Mouse (Mus musculus) hindbrain, embryonic 12.5 days (tissue): ENCODE data around the gene Add3. TPM values are rescaled to one million over a fixed set of nuclear protein-coding genes. Genes with fewer than 3 reads are reported as not detected.
"Not testable (repeated sequence)": the region's sequence is repeated elsewhere in the genome, so short reads cannot be mapped to it uniquely, and the experiment has no call there.

ENCODE experiments used
- ATAC-seq: fragments of 200-750 bp; cut with Nextera tagmentation; 2 replicates; pipeline ENCODE4 v1.8.0; 2017; ENCODE audit warnings: moderate TSS enrichment; ENCODE audit not compliant: low FRiP score
- H3K27ac ChIP-seq: fragments of 300-500 bp; sonication (generic); 2 replicates; pipeline ENCODE4 v1.5.1; 2016; ENCODE audit warnings: mild to moderate bottlenecking
- H3K27me3 ChIP-seq: fragments of 300-500 bp; sonication (generic); 2 replicates; pipeline ENCODE4 v1.6.1; 2016; ENCODE audit warnings: mild to moderate bottlenecking
- H3K36me3 ChIP-seq: fragments of 300-500 bp; sonication (generic); 2 replicates; pipeline ENCODE4 v1.6.1; 2016; ENCODE audit warnings: mild to moderate bottlenecking
- H3K4me1 ChIP-seq: fragments of 300-500 bp; sonication (generic); 2 replicates; pipeline ENCODE4 v1.6.1; 2016
- H3K4me2 ChIP-seq: fragments of 300-500 bp; sonication (generic); replicated peaks from 2 replicates; pipeline ENCODE4 v1.6.1; 2016; ENCODE audit warnings: mild to moderate bottlenecking
- H3K4me3 ChIP-seq: fragments of 300-500 bp; sonication (generic); 2 replicates; pipeline ENCODE4 v1.5.1; 2016; ENCODE audit warnings: mild to moderate bottlenecking
- H3K9ac ChIP-seq: fragments of 300-500 bp; sonication (generic); 2 replicates; pipeline ENCODE4 v1.6.1; 2016; ENCODE audit warnings: mild to moderate bottlenecking, moderate library complexity
- H3K9me3 ChIP-seq: fragments of 300-500 bp; sonication (generic); replicated peaks from 2 replicates; pipeline ENCODE4 v1.6.1; 2016; ENCODE audit warnings: mild to moderate bottlenecking
- WGBS: fragments of 180-500 bp; shearing (Covaris S2); methylation state at CpG from one replicate; pipeline ENCODE4 v1.1.7; 2016; 5-methylcytosine and 5-hydroxymethylcytosine counted together
- polyA plus RNA-seq: library from polyadenylated mRNA; unstranded; fragments of >200 nt; fragmentation: Nextera tagmentation; extraction: Ambion mirVana; gene quantifications from 2 replicates; pipeline ENCODE4 v1.2.1, GENCODE M21; 2016

Gene Add3
- polyA plus RNA-seq, 1 experiment from 2014 or later = 55.5 TPM

DNA sequence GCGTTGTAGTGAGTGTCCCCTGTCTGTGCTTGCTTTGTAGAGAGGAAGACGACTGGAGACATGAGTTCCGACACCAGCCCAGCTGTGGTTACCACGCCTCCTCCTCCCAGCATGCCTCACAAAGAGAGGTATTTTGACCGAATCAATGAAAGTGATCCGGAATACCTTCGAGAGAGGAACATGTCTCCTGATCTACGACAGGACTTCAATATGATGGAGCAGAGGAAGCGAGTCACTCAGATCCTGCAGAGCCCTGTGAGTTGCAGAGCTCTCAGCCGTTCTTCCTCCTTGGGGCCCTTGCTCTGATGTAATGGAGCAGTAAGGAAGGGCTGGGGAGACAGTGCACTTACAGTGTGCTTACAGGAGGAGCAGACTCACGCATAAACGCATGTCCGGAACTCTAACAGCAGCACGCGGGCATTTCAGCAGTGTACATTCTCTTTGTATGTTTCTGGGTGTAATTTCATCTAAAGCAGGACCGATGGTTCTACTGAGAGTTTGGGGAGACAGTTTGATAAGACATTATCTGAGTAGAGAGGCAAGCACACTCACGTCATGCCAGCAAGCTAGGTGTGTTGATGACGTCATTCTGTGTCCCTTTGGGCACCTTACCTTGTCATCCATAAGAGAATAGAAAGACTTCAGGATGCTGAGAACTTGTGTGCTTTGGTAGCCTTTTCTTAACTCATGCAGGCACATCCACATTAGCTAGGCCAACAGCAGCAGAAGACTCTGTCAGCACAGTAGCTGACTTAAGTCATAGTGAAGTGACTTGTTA is 76.7 kb downstream of the Add3 start:
- H3K9me3 ChIP-seq = no peaks in the 10 kb centered on the region
- ATAC-seq = no peak
- no peaks in the 10 kb centered on the region for H3K27me3 ChIP-seq
- H3K4me3 ChIP-seq = no peak overlapping the region
- no peak overlapping the region for H3K9ac ChIP-seq
- H3K4me1 ChIP-seq = no peaks in the 10 kb centered on the region
- no peaks in the 10 kb centered on the region for H3K36me3 ChIP-seq
- WGBS = 90% methylated on average over 18 of the region's 18 CpGs
- no peak overlapping the region for H3K27ac ChIP-seq
- H3K4me2 ChIP-seq = no peak overlapping the region

GRCm38 (mm10) chr19:53217837-53218236 is 77.6 kb downstream of the Add3 start:
- Histone ChIP-seq H3K4me2 (no peak overlapping the region), H3K36me3 (no peaks in the 10 kb centered on the region), H3K4me1 (no peaks in the 10 kb centered on the region), H3K27me3 (no peaks in the 10 kb centered on the region), H3K27ac (no peak overlapping the region), H3K9ac (no peak overlapping the region), H3K9me3 (no peaks in the 10 kb centered on the region), H3K4me3 (no peak overlapping the region)
- 89% methylated on average over 8 of the region's 8 CpGs for whole genome bisulfite sequencing
- no peak for ATAC-seq

DNA sequence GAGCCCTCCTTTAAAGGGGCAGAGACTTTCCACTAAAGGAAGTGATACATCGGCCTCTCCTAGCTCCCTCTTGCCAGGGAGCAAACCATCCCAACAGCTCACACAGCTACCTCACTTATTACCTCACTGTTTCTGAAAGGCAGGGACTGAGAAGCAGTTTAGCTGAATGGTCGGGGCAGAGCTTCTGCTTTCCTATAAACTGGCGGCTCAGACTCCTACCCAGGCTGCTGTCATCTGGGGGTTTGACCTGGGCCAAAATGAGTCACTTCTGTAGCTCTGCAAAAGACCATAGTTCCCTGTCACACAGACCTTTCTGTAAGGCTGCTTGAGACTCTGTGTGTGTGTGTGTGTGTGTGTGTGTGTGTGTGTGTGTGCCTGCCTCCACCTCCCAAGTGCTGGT is 79.1 kb downstream of the Add3 start:
- Histone ChIP-seq H3K36me3 (no peaks in the 10 kb centered on the region), H3K9me3 (no peaks in the 10 kb centered on the region), H3K4me2 (no peak overlapping the region), H3K27ac (no peak overlapping the region), H3K4me1 (no peaks in the 10 kb centered on the region), H3K27me3 (no peaks in the 10 kb centered on the region), H3K9ac (no peak overlapping the region), H3K4me3 (no peak overlapping the region)
- no peak for ATAC-seq
- WGBS = 64% methylated on average over 3 of the region's 3 CpGs

DNA sequence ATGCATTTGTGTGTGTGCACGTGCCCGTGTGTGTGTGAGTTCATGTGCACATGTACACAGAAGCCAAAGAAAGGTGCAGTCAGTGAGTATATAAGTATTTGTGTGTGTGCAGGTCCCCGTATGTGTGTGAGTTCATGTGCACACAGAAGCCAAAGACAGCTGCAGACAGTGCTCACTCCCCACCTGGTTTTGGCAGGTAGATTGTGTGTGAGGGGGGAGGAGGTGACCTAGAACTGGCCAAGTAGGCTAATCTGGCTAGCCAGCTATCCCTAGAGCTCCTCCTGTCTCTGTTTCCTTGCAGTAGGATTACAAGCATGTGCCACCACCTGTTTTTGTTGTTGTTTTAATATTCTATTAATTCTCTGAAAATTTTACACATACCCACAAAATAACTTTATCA is 80.9 kb downstream of the Add3 start:
- H3K9ac ChIP-seq = no peak overlapping the region
- 96% methylated on average over 3 of the region's 3 CpGs for WGBS
- no peak overlapping the region for H3K4me2 ChIP-seq
- no peaks in the 10 kb centered on the region for H3K36me3 ChIP-seq
- H3K27me3 ChIP-seq = no peaks in the 10 kb centered on the region
- no peaks in the 10 kb centered on the region for H3K4me1 ChIP-seq
- no peaks in the 10 kb centered on the region for H3K9me3 ChIP-seq
- ATAC-seq = no peak
- no peak overlapping the region for H3K4me3 ChIP-seq
- no peak overlapping the region for H3K27ac ChIP-seq

DNA sequence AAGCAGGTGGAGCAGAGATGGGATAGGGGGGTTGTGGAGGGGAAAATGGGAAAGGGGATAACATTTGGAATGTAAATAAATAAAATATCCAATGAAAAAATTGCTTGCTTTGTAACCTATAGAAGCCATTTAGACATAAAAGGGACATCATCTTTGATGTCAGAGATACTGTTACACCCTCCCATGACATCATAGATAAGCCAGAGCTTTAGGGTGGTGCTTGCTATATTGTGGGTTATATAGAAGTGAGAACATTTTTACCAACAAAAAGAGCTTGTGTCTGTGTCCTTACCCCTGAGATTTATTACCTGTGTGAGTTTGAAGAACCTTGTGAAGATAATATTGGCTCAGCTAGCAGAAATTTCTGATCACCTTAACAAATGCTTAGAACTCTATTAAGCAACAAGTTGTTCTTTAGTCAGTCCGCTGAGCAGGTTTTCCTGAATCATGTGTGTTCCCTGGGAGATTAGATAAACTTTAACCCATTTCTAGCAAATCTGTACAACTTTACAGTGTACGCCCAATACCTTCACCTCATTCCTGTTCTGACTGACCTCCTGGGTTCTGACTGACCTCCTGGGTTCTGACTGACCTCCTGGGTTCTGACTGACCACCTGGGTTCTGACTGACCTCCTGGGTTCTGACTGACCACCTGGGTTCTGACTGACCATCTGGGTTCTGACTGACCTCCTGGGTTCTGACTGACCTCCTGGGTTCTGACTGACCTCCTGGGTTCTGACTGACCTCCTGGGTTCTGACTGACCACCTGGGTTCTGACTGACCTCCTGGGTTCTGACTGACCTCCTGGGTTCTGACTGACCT is 85.2 kb downstream of the Add3 start:
- ATAC-seq = not testable (repeated sequence)
- WGBS = 89% methylated on average over 2 of the region's 2 CpGs

GRCm38 (mm10) chr19:53226651-53227050 is 86.4 kb downstream of the Add3 start:
- ATAC-seq = no peak
- H3K27me3 ChIP-seq = no peaks in the 10 kb centered on the region
- no peak overlapping the region for H3K27ac ChIP-seq
- no peaks in the 10 kb centered on the region for H3K9me3 ChIP-seq
- H3K4me2 ChIP-seq = no peak overlapping the region
- H3K36me3 ChIP-seq = 0 out of 2 replicates have a peak, but pooled peaks cover 10% of the 10 kb centered on the region
- H3K4me3 ChIP-seq = no peak overlapping the region
- 89% methylated on average over 13 of the region's 13 CpGs for WGBS
- no peaks in the 10 kb centered on the region for H3K4me1 ChIP-seq
- no peak overlapping the region for H3K9ac ChIP-seq

More for the DNA sequence above, 85.2 kb downstream of the Add3 start:
- H3K4me3 ChIP-seq, H3K9ac ChIP-seq, H3K27me3 ChIP-seq, H3K27ac ChIP-seq, H3K9me3 ChIP-seq, H3K4me1 ChIP-seq, H3K4me2 ChIP-seq: not testable (repeated sequence)
- 0 out of 2 replicates have a peak, but pooled peaks cover 10% of the 10 kb centered on the region for H3K36me3 ChIP-seq

DNA sequence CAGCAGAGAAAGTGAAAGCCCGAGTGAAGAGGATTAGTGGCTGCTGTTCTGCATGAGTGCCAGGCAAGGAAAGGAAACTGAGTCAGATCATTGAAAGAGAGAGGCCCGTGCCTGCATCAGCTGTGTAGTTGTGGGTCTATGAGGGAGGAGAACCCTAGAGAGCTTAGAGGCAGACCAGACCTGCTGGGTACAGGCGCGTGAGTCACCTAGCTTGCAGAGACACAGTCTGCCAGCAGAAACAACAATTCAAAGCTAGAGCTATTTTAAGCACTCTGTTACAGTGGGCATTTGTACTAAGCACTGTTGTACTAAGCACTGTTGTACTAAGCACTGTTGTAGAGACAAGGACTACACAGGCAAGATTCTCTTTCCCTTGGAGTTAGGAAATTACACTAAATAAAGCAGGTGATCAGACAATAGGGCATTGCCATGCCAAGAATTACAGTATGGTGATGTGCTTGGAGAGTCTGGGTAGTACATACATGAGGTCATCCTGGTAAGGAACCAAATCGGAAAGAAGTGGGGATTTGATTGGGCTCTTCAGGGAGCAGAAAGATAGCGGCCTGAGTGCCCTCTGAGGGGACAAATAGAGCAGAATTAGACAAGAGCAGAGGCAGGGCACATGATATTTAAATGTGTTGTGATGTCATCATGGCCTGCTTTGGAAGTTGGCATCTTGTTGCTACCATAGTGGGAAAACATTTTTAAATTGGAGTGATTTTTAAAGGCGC is 88.0 kb downstream of the Add3 start:
- no peaks in the 10 kb centered on the region for H3K9me3 ChIP-seq
- no peak for ATAC-seq
- H3K4me2 ChIP-seq = no peak overlapping the region
- no peak overlapping the region for H3K27ac ChIP-seq
- no peaks in the 10 kb centered on the region for H3K4me1 ChIP-seq
- WGBS = 97% methylated on average over 7 of the region's 7 CpGs
- no peak overlapping the region for H3K9ac ChIP-seq
- H3K4me3 ChIP-seq = no peak overlapping the region
- H3K36me3 ChIP-seq = peaks cover 18% of the 10 kb centered on the region
- no peaks in the 10 kb centered on the region for H3K27me3 ChIP-seq

- peaks cover 36% of the 10 kb centered on the region for H3K36me3 ChIP-seq
- no peaks in the 10 kb centered on the region for H3K4me1 ChIP-seq
- 82% methylated on average over 11 of the region's 11 CpGs for WGBS
- no peaks in the 10 kb centered on the region for H3K9me3 ChIP-seq
- H3K27ac ChIP-seq = no peak overlapping the region
- no peaks in the 10 kb centered on the region for H3K27me3 ChIP-seq
- no peak overlapping the region for H3K4me3 ChIP-seq
- no peak for ATAC-seq
- H3K4me2 ChIP-seq = no peak overlapping the region
- no peak overlapping the region for H3K9ac ChIP-seq
These were observed 90.9 kb downstream of the Add3 start for GRCm38 (mm10) chr19:53230942-53231815.

DNA sequence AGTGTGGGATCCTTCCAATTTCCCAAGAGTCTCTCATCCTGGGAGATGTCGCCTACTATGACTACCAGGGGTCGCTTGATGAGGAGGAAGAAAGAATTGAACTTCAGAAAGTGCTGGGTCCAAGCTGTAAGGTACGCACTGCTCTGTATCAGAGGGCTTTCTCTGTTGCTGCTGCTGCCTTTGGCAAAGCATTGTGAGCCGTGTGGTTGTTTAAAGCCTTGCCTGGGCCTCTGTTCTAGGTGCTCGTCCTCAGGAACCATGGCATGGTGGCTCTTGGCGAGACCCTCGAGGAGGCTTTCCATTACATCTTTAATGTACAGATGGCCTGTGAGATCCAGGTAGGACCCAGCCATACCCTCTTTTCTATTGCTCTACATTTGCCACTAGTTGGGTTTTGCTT is 93.3 kb downstream of the Add3 start:
- no peaks in the 10 kb centered on the region for H3K9me3 ChIP-seq
- no peak overlapping the region for H3K4me3 ChIP-seq
- H3K36me3 ChIP-seq = peaks cover 28% of the 10 kb centered on the region
- H3K27ac ChIP-seq = no peak overlapping the region
- no peak overlapping the region for H3K9ac ChIP-seq
- H3K27me3 ChIP-seq = no peaks in the 10 kb centered on the region
- 96% methylated on average over 7 of the region's 7 CpGs for WGBS
- no peaks in the 10 kb centered on the region for H3K4me1 ChIP-seq
- ATAC-seq = no peak
- no peak overlapping the region for H3K4me2 ChIP-seq

DNA sequence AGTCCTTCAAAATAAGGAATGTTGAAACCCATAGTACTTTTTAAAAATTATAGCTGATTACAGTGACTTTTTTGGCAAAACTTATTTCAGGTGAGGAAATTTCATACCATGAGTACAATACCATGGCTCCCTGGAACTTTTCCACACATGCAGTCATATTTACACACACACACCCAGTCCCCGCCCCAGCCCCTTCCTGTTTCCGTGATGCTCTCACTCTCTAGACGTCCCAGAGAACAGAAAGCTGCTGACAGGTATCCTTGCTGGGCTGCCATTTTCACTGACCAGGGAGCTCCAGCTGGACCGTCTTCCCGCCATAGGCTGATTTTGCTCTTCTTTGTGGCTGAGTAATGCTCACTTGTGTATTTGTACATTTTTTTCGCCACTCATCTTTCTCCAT is 101.6 kb downstream of the Add3 start:
- H3K4me3 ChIP-seq = no peak overlapping the region
- no peak overlapping the region for H3K9ac ChIP-seq
- no peak for ATAC-seq
- no peaks in the 10 kb centered on the region for H3K9me3 ChIP-seq
- 87% methylated on average over 6 of the region's 6 CpGs for WGBS
- H3K27me3 ChIP-seq = no peaks in the 10 kb centered on the region
- no peak overlapping the region for H3K4me2 ChIP-seq
- no peak overlapping the region for H3K27ac ChIP-seq
- H3K36me3 ChIP-seq = peaks cover 18% of the 10 kb centered on the region; the same call in 1 of the 2 replicates
- no peaks in the 10 kb centered on the region for H3K4me1 ChIP-seq

GRCm38 (mm10) chr19:53243956-53244355 is 103.7 kb downstream of the Add3 start:
- H3K36me3 ChIP-seq = 0 out of 2 replicates have a peak, but pooled peaks cover 13% of the 10 kb centered on the region
- H3K27me3 ChIP-seq = no peaks in the 10 kb centered on the region
- H3K4me2 ChIP-seq = no peak overlapping the region
- no peak overlapping the region for H3K27ac ChIP-seq
- no peak overlapping the region for H3K4me3 ChIP-seq
- 86% methylated on average over 10 of the region's 10 CpGs for WGBS
- no peaks in the 10 kb centered on the region for H3K9me3 ChIP-seq
- no peak for ATAC-seq
- H3K9ac ChIP-seq = no peak overlapping the region
- H3K4me1 ChIP-seq = peaks cover 2% of the 10 kb centered on the region; the same call in 1 of the 2 replicates
